Mouse (Mus musculus) megakaryocyte, embryonic 14.5 days (primary cell): ENCODE results near the gene Cfd.

ENCODE experiments used
- FLI1 ChIP-seq: IDR thresholded peaks from 2 replicates; pipeline ENCODE4 v1.6.1; 2012; ENCODE audit warnings: low read length, inconsistent platforms, mixed read lengths
- GATA1 ChIP-seq: IDR thresholded peaks from 3 replicates; pipeline ENCODE4 v1.6.1; 2012; ENCODE audit warnings: mixed read lengths, low read length, inconsistent platforms, borderline replicate concordance

- TF ChIP-seq GATA1 (no peak), FLI1 (no peak)
These were observed 27.8 kb downstream of the Cfd start for GRCm38 (mm10) chr10:79918231-79919078.
